Mouse (Mus musculus) hindbrain, embryonic 13.5 days (tissue): ENCODE data around the gene Pax6. TPM values are rescaled to one million over a fixed set of nuclear protein-coding genes. Genes with fewer than 3 reads are reported as not detected.
A peak's percentile ranks its signal among the peaks of the same experiment; 100 is the strongest.

Experiments used
- ATAC-seq: fragments of 200-750 bp; cut with Nextera tagmentation; 2 replicates; pipeline ENCODE4 v1.8.0; 2017; ENCODE audit warnings: moderate TSS enrichment; ENCODE audit not compliant: low FRiP score
- H3K27ac ChIP-seq: fragments of 300-500 bp; sonication (generic); 2 replicates; pipeline ENCODE4 v1.5.1; 2015; ENCODE audit warnings: inconsistent platforms, mild to moderate bottlenecking, moderate library complexity
- H3K27me3 ChIP-seq: fragments of 300-500 bp; sonication (generic); 2 replicates; pipeline ENCODE4 v1.6.1; 2015; ENCODE audit warnings: mild to moderate bottlenecking, inconsistent platforms
- H3K36me3 ChIP-seq: fragments of 300-500 bp; sonication (generic); 2 replicates; pipeline ENCODE4 v1.6.1; 2015; ENCODE audit warnings: mild to moderate bottlenecking, inconsistent platforms
- H3K4me1 ChIP-seq: fragments of 300-500 bp; sonication (generic); replicated peaks from 2 replicates; pipeline ENCODE4 v1.6.1; 2015; ENCODE audit warnings: inconsistent platforms
- H3K4me2 ChIP-seq: fragments of 300-500 bp; sonication (generic); 2 replicates; pipeline ENCODE4 v1.6.1; 2015; ENCODE audit warnings: inconsistent platforms, mild to moderate bottlenecking, moderate library complexity
- H3K4me3 ChIP-seq: fragments of 300-500 bp; sonication (generic); 2 replicates; pipeline ENCODE4 v1.5.1; 2015; ENCODE audit warnings: mild to moderate bottlenecking, inconsistent platforms
- H3K9ac ChIP-seq: fragments of 300-500 bp; sonication (generic); 2 replicates; pipeline ENCODE4 v1.6.1; 2015; ENCODE audit warnings: mild to moderate bottlenecking, inconsistent platforms
- H3K9me3 ChIP-seq: fragments of 300-500 bp; sonication (generic); 2 replicates; pipeline ENCODE4 v1.6.1; 2016; ENCODE audit warnings: inconsistent platforms
- WGBS: fragments of 180-500 bp; shearing (Covaris S2); methylation state at CpG from one replicate; pipeline ENCODE4 v1.1.7; 2015; 5-methylcytosine and 5-hydroxymethylcytosine counted together
- polyA plus RNA-seq: library from polyadenylated mRNA; unstranded; fragments of >200 nt; fragmentation: Nextera tagmentation; extraction: Ambion mirVana; gene quantifications from 2 replicates; pipeline ENCODE4 v1.2.1, GENCODE M21; 2015

The Pax6 gene
- polyA plus RNA-seq, 1 experiment from 2014 or later, result 29.8 TPM

- no peak overlapping the region for H3K4me3 ChIP-seq
- no peaks in the 10 kb centered on the region for H3K9me3 ChIP-seq
- no peaks in the 10 kb centered on the region for H3K36me3 ChIP-seq
- peaks cover 33% of the 10 kb centered on the region for H3K4me1 ChIP-seq
- ATAC-seq, result no peak
- WGBS, result 15% methylated on average over 5 of the region's 5 CpGs
- H3K4me2 ChIP-seq, result no peak overlapping the region
- no peak overlapping the region for H3K9ac ChIP-seq
- no peak overlapping the region for H3K27ac ChIP-seq
- peaks cover 99% of the 10 kb centered on the region for H3K27me3 ChIP-seq
Observed at GRCm38 (mm10) chr2:105665491-105666250, 3.0 kb upstream of the Pax6 start.

DNA sequence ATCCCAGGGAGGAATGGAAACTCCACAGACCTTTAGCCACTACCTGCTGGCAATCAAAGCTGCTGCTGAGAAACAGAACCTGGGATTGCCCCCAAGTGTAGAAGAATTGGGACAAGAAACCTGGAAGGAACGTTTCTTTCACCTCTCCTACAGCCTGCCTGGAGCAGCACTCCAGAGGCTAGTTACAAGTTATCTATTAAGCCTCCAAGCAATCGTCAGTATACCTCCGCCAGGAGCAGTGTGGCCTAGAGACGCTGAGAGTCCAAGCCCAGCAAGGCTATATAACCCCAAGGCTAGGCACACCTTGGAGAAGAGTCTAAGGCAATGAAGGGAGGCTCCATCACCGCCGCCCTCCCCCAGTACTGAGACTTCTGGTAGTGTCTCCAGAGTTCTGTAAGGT lies 2.4 kb upstream of the Pax6 start:
- H3K27me3 ChIP-seq, result peaks cover 99% of the 10 kb centered on the region
- ATAC-seq, result no peak
- peaks cover 29% of the 10 kb centered on the region for H3K4me1 ChIP-seq

GRCm38 (mm10) chr2:105666763-105667625 lies 1.7 kb upstream of the Pax6 start:
- 3% methylated on average over 41 of the region's 41 CpGs for WGBS
- Histone ChIP-seq H3K9ac (no peak overlapping the region), H3K27me3 (peaks cover 99% of the 10 kb centered on the region), H3K4me3 (no peak overlapping the region), H3K36me3 (no peaks in the 10 kb centered on the region), H3K9me3 (no peaks in the 10 kb centered on the region), H3K27ac (no peak overlapping the region), H3K4me1 (peaks cover 29% of the 10 kb centered on the region), H3K4me2 (no peak overlapping the region)
- ATAC-seq, result no peak

More for the DNA sequence above, 2.4 kb upstream of the Pax6 start:
- Histone ChIP-seq H3K4me3 (no peak overlapping the region), H3K27ac (no peak overlapping the region), H3K4me2 (no peak overlapping the region), H3K9ac (no peak overlapping the region), H3K36me3 (no peaks in the 10 kb centered on the region), H3K9me3 (no peaks in the 10 kb centered on the region)
- WGBS, result 10% methylated on average over 6 of the region's 6 CpGs

DNA sequence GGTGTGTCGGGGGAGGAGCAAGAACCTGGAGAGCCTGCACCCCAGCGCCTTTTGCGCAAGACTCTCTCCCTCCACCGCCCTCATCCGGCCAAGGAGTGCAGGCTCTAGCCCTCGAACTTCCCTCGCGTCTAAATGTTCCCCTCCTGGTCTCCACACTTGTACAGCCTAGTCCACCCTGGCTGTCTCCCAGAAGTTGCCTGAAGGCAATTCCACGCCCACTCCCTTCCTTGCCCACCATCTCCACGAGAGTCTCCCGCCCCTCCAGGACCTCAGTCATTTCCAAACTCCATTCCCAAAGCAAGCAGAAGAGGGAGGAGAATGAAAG lies 1.1 kb upstream of the Pax6 start:
- H3K9ac ChIP-seq, result no peak overlapping the region
- H3K4me1 ChIP-seq, result peaks cover 29% of the 10 kb centered on the region
- H3K4me2 ChIP-seq, result no peak overlapping the region
- ATAC-seq, result no peak
- no peak overlapping the region for H3K27ac ChIP-seq
- peaks cover 100% of the 10 kb centered on the region for H3K27me3 ChIP-seq
- no peaks in the 10 kb centered on the region for H3K36me3 ChIP-seq
- WGBS, result 2% methylated on average over 11 of the region's 11 CpGs
- H3K4me3 ChIP-seq, result no peak overlapping the region
- H3K9me3 ChIP-seq, result no peaks in the 10 kb centered on the region

DNA sequence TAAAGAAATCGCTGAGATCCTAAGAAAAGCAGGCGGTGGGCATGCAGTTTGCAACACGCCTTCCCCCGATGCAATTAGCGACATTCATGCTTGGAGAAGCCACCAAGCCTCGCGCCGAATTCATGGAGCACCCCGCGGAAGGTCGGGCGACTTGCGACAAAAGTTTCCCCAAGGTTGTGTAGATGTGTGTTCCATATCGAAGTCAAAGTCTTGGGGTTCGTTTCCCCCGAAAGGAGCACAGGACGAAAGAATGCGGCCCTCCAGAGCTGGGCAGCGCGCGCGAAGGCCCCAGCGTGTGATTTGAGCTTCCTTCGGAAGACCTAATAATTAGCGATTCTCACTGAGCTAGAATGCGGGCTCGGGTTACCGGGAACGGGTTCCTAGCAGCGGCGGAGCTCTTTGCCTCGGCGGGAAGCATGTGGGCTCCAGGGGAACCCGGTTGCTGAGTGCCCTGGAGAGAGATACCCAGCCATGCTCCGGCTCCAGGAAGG lies 716 bp downstream of the Pax6 start:
- Histone ChIP-seq H3K4me1 (peaks cover 43% of the 10 kb centered on the region), H3K4me3 (peak overlapping the region; percentile 31), H3K36me3 (no peaks in the 10 kb centered on the region), H3K27ac (no peak overlapping the region), H3K9ac (peak overlapping the region; percentile 43), H3K27me3 (peaks cover 100% of the 10 kb centered on the region), H3K4me2 (peak overlapping the region; percentile 47), H3K9me3 (no peaks in the 10 kb centered on the region)
- ATAC-seq, result no peak
- WGBS, result under 1% methylated on average over 35 of the region's 35 CpGs

GRCm38 (mm10) chr2:105669881-105670730 lies 1.4 kb downstream of the Pax6 start:
- H3K4me3 ChIP-seq, result peak overlapping the region; percentile 31
- H3K36me3 ChIP-seq, result no peaks in the 10 kb centered on the region
- H3K9me3 ChIP-seq, result no peaks in the 10 kb centered on the region
- H3K27me3 ChIP-seq, result peaks cover 100% of the 10 kb centered on the region
- ATAC-seq, result no peak
- no peak overlapping the region for H3K27ac ChIP-seq
- H3K4me2 ChIP-seq, result peak overlapping the region; percentile 47
- peak overlapping the region; percentile 43 for H3K9ac ChIP-seq
- 3% methylated on average over 29 of the region's 29 CpGs for WGBS
- H3K4me1 ChIP-seq, result peaks cover 50% of the 10 kb centered on the region

DNA sequence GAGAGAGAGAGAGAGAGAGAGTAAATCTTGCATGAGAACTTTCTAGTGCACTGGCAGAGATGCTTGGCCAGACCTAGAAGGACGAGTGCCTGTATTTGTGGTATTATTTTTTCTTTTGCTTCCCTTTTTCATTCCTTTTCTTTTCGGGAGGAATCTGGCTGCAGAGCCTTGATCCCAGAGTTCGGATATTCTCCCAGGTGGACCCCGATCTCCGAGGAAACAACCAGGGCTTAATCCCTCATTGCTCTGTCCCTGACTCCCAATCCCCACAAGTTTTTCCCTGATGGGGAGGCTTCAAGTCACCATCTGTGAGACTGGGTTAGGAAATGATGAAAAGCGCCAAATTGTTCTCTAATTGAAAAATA lies 2.0 kb downstream of the Pax6 start:
- no peak overlapping the region for H3K4me2 ChIP-seq
- peaks cover 98% of the 10 kb centered on the region for H3K27me3 ChIP-seq
- no peak overlapping the region for H3K9ac ChIP-seq
- WGBS, result 12% methylated on average over 6 of the region's 6 CpGs
- H3K36me3 ChIP-seq, result no peaks in the 10 kb centered on the region
- peak overlapping the region; percentile 31; the same call in 1 of the 2 replicates for H3K4me3 ChIP-seq
- no peaks in the 10 kb centered on the region for H3K9me3 ChIP-seq
- no peak overlapping the region for H3K27ac ChIP-seq
- ATAC-seq, result no peak
- peaks cover 56% of the 10 kb centered on the region for H3K4me1 ChIP-seq

DNA sequence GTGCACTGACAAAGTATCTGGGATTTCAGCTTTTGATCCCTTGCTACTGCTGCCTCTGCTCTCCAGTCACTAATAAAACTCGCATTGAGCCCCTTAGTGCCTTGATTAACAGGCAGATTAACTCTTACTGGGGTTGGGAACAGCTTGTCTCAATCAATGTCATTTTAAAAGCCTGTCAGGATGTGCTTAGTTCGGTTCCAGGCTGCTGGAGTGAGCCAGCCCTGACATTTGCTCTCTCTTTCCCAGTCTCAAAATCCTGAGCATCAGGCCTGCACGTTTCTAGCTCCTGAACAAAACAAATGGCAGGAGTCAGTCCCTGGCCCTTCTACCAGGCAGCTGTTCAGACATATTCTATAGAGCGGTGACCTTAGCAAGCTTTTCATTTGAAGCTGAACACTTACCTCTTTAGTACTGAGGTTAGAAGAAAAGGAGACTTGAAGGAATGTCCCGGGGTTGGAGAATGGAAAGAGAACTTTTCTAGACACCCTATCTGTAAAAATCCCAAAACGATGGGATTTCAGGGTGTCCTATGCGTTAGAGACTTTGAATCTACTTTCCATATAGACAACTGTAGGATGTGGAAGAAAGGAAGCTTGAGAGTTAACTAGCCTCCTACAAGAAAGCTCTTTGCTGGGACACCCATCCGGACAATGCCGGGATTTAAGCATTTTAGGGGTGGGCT lies 2.6 kb downstream of the Pax6 start:
- Histone ChIP-seq H3K36me3 (no peaks in the 10 kb centered on the region), H3K27me3 (peaks cover 97% of the 10 kb centered on the region), H3K4me2 (peak overlapping the region; percentile 58), H3K4me1 (peaks cover 61% of the 10 kb centered on the region), H3K4me3 (0 out of 2 replicates have a peak overlapping the region, but pooled peaks have one; percentile 31), H3K9ac (no peak overlapping the region), H3K9me3 (no peaks in the 10 kb centered on the region), H3K27ac (no peak overlapping the region)
- ATAC-seq, result no peak
- WGBS, result 8% methylated on average over 9 of the region's 9 CpGs

- peaks cover 61% of the 10 kb centered on the region for H3K4me1 ChIP-seq
Observed at GRCm38 (mm10) chr2:105671798-105672595, 3.3 kb downstream of the Pax6 start.

GRCm38 (mm10) chr2:105672596-105672960 lies 3.9 kb downstream of the Pax6 start:
- Histone ChIP-seq H3K4me3 (peak overlapping the region; percentile 24), H3K27me3 (peaks cover 97% of the 10 kb centered on the region), H3K36me3 (no peaks in the 10 kb centered on the region), H3K9me3 (no peaks in the 10 kb centered on the region), H3K27ac (peak overlapping the region; percentile 18; the same call in 1 of the 2 replicates), H3K4me1 (peaks cover 57% of the 10 kb centered on the region), H3K9ac (no peak overlapping the region; the same call in 1 of the 2 replicates), H3K4me2 (peak overlapping the region; percentile 58)
- ATAC-seq, result no peak
- 2% methylated on average over 16 of the region's 16 CpGs for WGBS

More at GRCm38 (mm10) chr2:105671798-105672595, 3.3 kb downstream of the Pax6 start:
- no peaks in the 10 kb centered on the region for H3K9me3 ChIP-seq
- peaks cover 97% of the 10 kb centered on the region for H3K27me3 ChIP-seq
- ATAC-seq, result no peak
- peak overlapping the region; percentile 58 for H3K4me2 ChIP-seq
- WGBS, result 5% methylated on average over 25 of the region's 25 CpGs
- no peak overlapping the region; the same call in none of the 2 replicates for H3K9ac ChIP-seq
- peak overlapping the region; percentile 18; the same call in 1 of the 2 replicates for H3K27ac ChIP-seq
- no peaks in the 10 kb centered on the region for H3K36me3 ChIP-seq
- H3K4me3 ChIP-seq, result peak overlapping the region; percentile 24

DNA sequence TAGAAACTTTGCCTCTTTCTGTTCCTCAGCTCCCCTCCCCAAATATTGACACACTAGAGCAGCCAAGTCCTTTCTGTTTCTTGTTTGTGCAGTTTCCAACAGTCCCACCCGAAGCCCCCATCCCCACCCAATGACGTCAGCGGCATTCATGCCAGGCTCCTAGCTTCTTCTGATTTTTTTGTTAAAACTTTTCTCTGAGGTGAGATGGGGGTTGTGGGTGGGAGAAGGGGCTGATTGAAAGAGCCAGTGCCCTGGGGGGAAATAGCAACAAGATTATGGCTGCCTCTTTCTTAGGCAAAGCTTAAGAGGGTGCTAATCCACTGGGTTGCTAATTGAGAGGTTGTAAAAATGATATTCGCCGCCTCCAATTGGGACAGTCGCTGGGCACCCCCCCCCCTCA lies 4.4 kb downstream of the Pax6 start:
- Histone ChIP-seq H3K27ac (0 out of 2 replicates have a peak overlapping the region, but pooled peaks have one; percentile 80), H3K9me3 (no peaks in the 10 kb centered on the region), H3K9ac (peak overlapping the region; percentile 51; the same call in 1 of the 2 replicates), H3K4me3 (peak overlapping the region; percentile 51), H3K36me3 (no peaks in the 10 kb centered on the region), H3K4me2 (peak overlapping the region; percentile 58), H3K4me1 (peaks cover 53% of the 10 kb centered on the region), H3K27me3 (peaks cover 96% of the 10 kb centered on the region)
- 2% methylated on average over 6 of the region's 6 CpGs for WGBS
- ATAC-seq, result no peak
